Mouse (Mus musculus) E14TG2a.4 (cell line): ENCODE measurements around the gene Cdh23.
A peak's percentile ranks its signal among the peaks of the same experiment; 100 is the strongest.

ENCODE experiments used
- H3K27me3 ChIP-seq: 2 replicates; pipeline ENCODE4 v1.6.1; 2014; ENCODE audit warnings: low read length, control low read depth; ENCODE audit not compliant: insufficient read depth
- H3K36me3 ChIP-seq: 2 replicates; pipeline ENCODE4 v1.6.1; 2014; ENCODE audit warnings: low read length, control low read depth; ENCODE audit not compliant: insufficient read depth
- H3K4me1 ChIP-seq: replicated peaks from 2 replicates; pipeline ENCODE4 v1.6.1; 2014; ENCODE audit warnings: low read depth, low read length, control low read depth
- H3K4me3 ChIP-seq: replicated peaks from 2 replicates; pipeline ENCODE4 v1.5.1; 2014; ENCODE audit warnings: mild to moderate bottlenecking, low read length
- H3K9me3 ChIP-seq: 2 replicates; pipeline ENCODE4 v1.6.1; 2014; ENCODE audit warnings: low read length, control low read depth
- CTCF ChIP-seq: conservative IDR thresholded peaks from 2 replicates; pipeline ENCODE4 v1.5.1; 2014; ENCODE audit warnings: low read length
- NANOG ChIP-seq: IDR thresholded peaks from 2 replicates; pipeline ENCODE4 v1.6.1; 2014; ENCODE audit warnings: borderline replicate concordance, low read length, mixed read lengths
- POU5F1 ChIP-seq: IDR thresholded peaks from 2 replicates; pipeline ENCODE4 v1.6.1; 2014; ENCODE audit warnings: low read length, borderline replicate concordance

The Cdh23 gene

GRCm38 (mm10) chr10:60697775-60698174 lies 1.5 kb upstream of the Cdh23 start:
- Histone ChIP-seq H3K27me3 (peaks cover 23% of the 10 kb centered on the region), H3K4me3 (no peak overlapping the region), H3K4me1 (peaks cover 11% of the 10 kb centered on the region), H3K36me3 (no peaks in the 10 kb centered on the region), H3K9me3 (no peaks in the 10 kb centered on the region)
- no peak for TF ChIP-seq CTCF
- no peak for TF ChIP-seq NANOG
- no peak for TF ChIP-seq POU5F1

- Histone ChIP-seq H3K36me3 (no peaks in the 10 kb centered on the region), H3K4me3 (no peak overlapping the region), H3K27me3 (peaks cover 25% of the 10 kb centered on the region), H3K9me3 (no peaks in the 10 kb centered on the region), H3K4me1 (peaks cover 15% of the 10 kb centered on the region)
- TF ChIP-seq CTCF = peak; percentile 94
- TF ChIP-seq NANOG = no peak
Measured at GRCm38 (mm10) chr10:60696975-60697374, 685 bp upstream of the Cdh23 start.

- peaks cover 46% of the 10 kb centered on the region for H3K27me3 ChIP-seq
- TF ChIP-seq CTCF = no peak
- peak overlapping the region; percentile 61 for H3K4me3 ChIP-seq
- no peaks in the 10 kb centered on the region for H3K36me3 ChIP-seq
- H3K9me3 ChIP-seq = no peaks in the 10 kb centered on the region
- peaks cover 28% of the 10 kb centered on the region for H3K4me1 ChIP-seq
Measured at GRCm38 (mm10) chr10:60691671-60692390, 4.5 kb downstream of the Cdh23 start.

- peaks cover 55% of the 10 kb centered on the region for H3K27me3 ChIP-seq
- H3K36me3 ChIP-seq = no peaks in the 10 kb centered on the region
- H3K4me3 ChIP-seq = peak overlapping the region; percentile 61
- peaks cover 27% of the 10 kb centered on the region for H3K4me1 ChIP-seq
- no peaks in the 10 kb centered on the region for H3K9me3 ChIP-seq
- TF ChIP-seq POU5F1 (no peak), CTCF (no peak), NANOG (no peak)
Measured at GRCm38 (mm10) chr10:60690960-60691359, 5.3 kb downstream of the Cdh23 start.

GRCm38 (mm10) chr10:60689396-60689795 lies 6.9 kb downstream of the Cdh23 start:
- Histone ChIP-seq H3K4me1 (peaks cover 36% of the 10 kb centered on the region), H3K4me3 (no peak overlapping the region), H3K36me3 (no peaks in the 10 kb centered on the region), H3K27me3 (peaks cover 71% of the 10 kb centered on the region), H3K9me3 (no peaks in the 10 kb centered on the region)
- no peak for TF ChIP-seq NANOG
- no peak for TF ChIP-seq POU5F1
- TF ChIP-seq CTCF = no peak

GRCm38 (mm10) chr10:60687011-60687776 lies 9.1 kb downstream of the Cdh23 start:
- H3K36me3 ChIP-seq = no peaks in the 10 kb centered on the region
- peaks cover 35% of the 10 kb centered on the region for H3K4me1 ChIP-seq
- no peak for TF ChIP-seq NANOG
- TF ChIP-seq CTCF = no peak
- TF ChIP-seq POU5F1 = no peak
- peak overlapping the region; percentile 79 for H3K4me3 ChIP-seq
- H3K9me3 ChIP-seq = no peaks in the 10 kb centered on the region
- H3K27me3 ChIP-seq = peaks cover 83% of the 10 kb centered on the region

- Histone ChIP-seq H3K36me3 (no peaks in the 10 kb centered on the region), H3K4me3 (peak overlapping the region; percentile 79), H3K27me3 (peaks cover 85% of the 10 kb centered on the region), H3K9me3 (no peaks in the 10 kb centered on the region), H3K4me1 (peaks cover 29% of the 10 kb centered on the region)
- TF ChIP-seq CTCF (no peak), POU5F1 (no peak), NANOG (no peak)
Measured at GRCm38 (mm10) chr10:60686641-60686975, 9.7 kb downstream of the Cdh23 start.

GRCm38 (mm10) chr10:60685764-60686640 lies 10.3 kb downstream of the Cdh23 start:
- H3K4me1 ChIP-seq = peaks cover 23% of the 10 kb centered on the region
- H3K36me3 ChIP-seq = no peaks in the 10 kb centered on the region
- peak overlapping the region; percentile 79 for H3K4me3 ChIP-seq
- H3K27me3 ChIP-seq = peaks cover 85% of the 10 kb centered on the region
- no peaks in the 10 kb centered on the region for H3K9me3 ChIP-seq
- TF ChIP-seq NANOG = no peak
- no peak for TF ChIP-seq POU5F1
- no peak for TF ChIP-seq CTCF
